Mouse (Mus musculus) lung, postnatal 0 days (tissue): Measurements from ENCODE around the gene Ttc26. TPM values are rescaled to one million over a fixed set of nuclear protein-coding genes. Genes with fewer than 3 reads are reported as not detected.

Experiments
- ATAC-seq: fragments of 200-750 bp; cut with Nextera tagmentation; 2 replicates; pipeline ENCODE4 v1.8.0; 2017; ENCODE audit warnings: moderate library complexity
- DNase-seq: peaks from one replicate; pipeline ENCODE4 v3.0.0-alpha.2; 2016; ENCODE audit warnings: low spot score
- H3K27ac ChIP-seq: fragments of 300-500 bp; sonication (generic); 2 replicates; pipeline ENCODE4 v1.5.1; 2014; ENCODE audit warnings: antibody characterized with exemption, mild to moderate bottlenecking, low read length, mixed read lengths
- H3K27me3 ChIP-seq: fragments of 300-500 bp; sonication (generic); replicated peaks from 2 replicates; pipeline ENCODE4 v1.6.1; 2014; ENCODE audit warnings: low read length, mixed read lengths; ENCODE audit not compliant: insufficient read depth
- H3K36me3 ChIP-seq: fragments of 300-500 bp; sonication (generic); 2 replicates; pipeline ENCODE4 v1.6.1; 2014; ENCODE audit warnings: low read length, mixed read lengths; ENCODE audit not compliant: insufficient read depth
- H3K4me1 ChIP-seq: fragments of 300-500 bp; sonication (generic); 2 replicates; pipeline ENCODE4 v1.6.1; 2014; ENCODE audit warnings: antibody characterized with exemption, low read depth, low read length, mixed read lengths; ENCODE audit not compliant: insufficient read depth
- H3K4me2 ChIP-seq: fragments of 300-500 bp; sonication (generic); replicated peaks from 2 replicates; pipeline ENCODE4 v1.6.1; 2014; ENCODE audit warnings: low read depth, mild to moderate bottlenecking, low read length, moderate library complexity, mixed read lengths
- H3K4me3 ChIP-seq: fragments of 300-500 bp; sonication (generic); 2 replicates; pipeline ENCODE4 v1.5.1; 2014; ENCODE audit warnings: low read depth, low read length
- H3K9ac ChIP-seq: fragments of 300-500 bp; sonication (generic); replicated peaks from 2 replicates; pipeline ENCODE4 v1.6.1; 2014; ENCODE audit warnings: low read depth, mild to moderate bottlenecking
- H3K9me3 ChIP-seq: fragments of 300-500 bp; sonication (generic); 2 replicates; pipeline ENCODE4 v1.6.1; 2016; ENCODE audit warnings: low read length, mixed read lengths
- CTCF ChIP-seq: IDR thresholded peaks from 2 replicates; pipeline ENCODE4 v1.5.1; 2016; ENCODE audit warnings: antibody characterized with exemption, mild to moderate bottlenecking
- EP300 ChIP-seq: IDR thresholded peaks from 2 replicates; pipeline ENCODE4 v1.6.1; 2016; ENCODE audit warnings: antibody characterized with exemption, mild to moderate bottlenecking, control low read depth
- WGBS: fragments of 180-500 bp; shearing (Covaris S2); extraction: QIAGEN DNeasy Blood & Tissue Kit; methylation state at CpG from one replicate; pipeline ENCODE4 v1.1.7; 2014; 5-methylcytosine and 5-hydroxymethylcytosine counted together
- polyA plus RNA-seq: library from polyadenylated mRNA; unstranded; fragments of >200 nt; fragmentation: Nextera tagmentation; extraction: Ambion mirVana; gene quantifications from 2 replicates; pipeline ENCODE4 v1.2.1, GENCODE M21; 2015

The Ttc26 gene
- 2.3 and 2.9 TPM in 2 replicates for polyA plus RNA-seq

GRCm38 (mm10) chr6:38381129-38381771, at the start of gene Ttc26:
TSS of gene Ttc26 (plus strand) at chr6:38381469.
- Histone ChIP-seq H3K4me1 (no peaks in the 10 kb centered on the region), H3K27me3 (no peaks in the 10 kb centered on the region), H3K9me3 (no peaks in the 10 kb centered on the region), H3K9ac (peak within 1 kb of the TSS; percentile 39), H3K27ac (peak within 1 kb of the TSS; percentile 39; the same call in 1 of the 2 replicates), H3K36me3 (no peaks in the 10 kb centered on the region), H3K4me3 (peak within 1 kb of the TSS; percentile 44), H3K4me2 (peak within 1 kb of the TSS; percentile 62)
- ATAC-seq (peak; percentile 96), DNase-seq (peak; percentile 90)
- TF ChIP-seq CTCF: no peak
- TF ChIP-seq EP300: peak; percentile 60
- under 1% methylated on average over 26 of the region's 26 CpGs for WGBS

- H3K9ac ChIP-seq: no peak overlapping the region
- H3K4me2 ChIP-seq: no peak overlapping the region
- no peaks in the 10 kb centered on the region for H3K27me3 ChIP-seq
- DNase-seq: no peak
- no peak overlapping the region for H3K4me3 ChIP-seq
- 72% methylated on average over 6 of the region's 6 CpGs for WGBS
- TF ChIP-seq CTCF: no peak
- H3K9me3 ChIP-seq: no peaks in the 10 kb centered on the region
- no peaks in the 10 kb centered on the region for H3K4me1 ChIP-seq
- no peak overlapping the region for H3K27ac ChIP-seq
- H3K36me3 ChIP-seq: peaks cover 53% of the 10 kb centered on the region
- no peak for ATAC-seq
Observed at GRCm38 (mm10) chr6:38335264-38335663, 46.0 kb upstream of the Ttc26 start.

- 84% methylated on average over 4 of the region's 4 CpGs for WGBS
- no peak for ATAC-seq
- Histone ChIP-seq H3K27ac (no peak overlapping the region), H3K9me3 (no peaks in the 10 kb centered on the region), H3K27me3 (no peaks in the 10 kb centered on the region), H3K36me3 (peaks cover 41% of the 10 kb centered on the region; the same call in 1 of the 2 replicates), H3K4me1 (no peaks in the 10 kb centered on the region), H3K9ac (no peak overlapping the region), H3K4me3 (no peak overlapping the region), H3K4me2 (no peak overlapping the region)
- TF ChIP-seq EP300: no peak
- peak; percentile 35 for TF ChIP-seq CTCF
- DNase-seq: no peak
Observed at GRCm38 (mm10) chr6:38337166-38337705, 44.0 kb upstream of the Ttc26 start.

GRCm38 (mm10) chr6:38337951-38338350, 43.3 kb upstream of the Ttc26 start:
- H3K36me3 ChIP-seq: peaks cover 34% of the 10 kb centered on the region; the same call in 1 of the 2 replicates
- no peak overlapping the region for H3K4me3 ChIP-seq
- H3K4me2 ChIP-seq: no peak overlapping the region
- H3K9ac ChIP-seq: no peak overlapping the region
- no peak for TF ChIP-seq CTCF
- TF ChIP-seq EP300: no peak
- peak; percentile 40 for DNase-seq
- WGBS: 68% methylated on average over 6 of the region's 6 CpGs
- ATAC-seq: peak; percentile 69
- H3K27ac ChIP-seq: no peak overlapping the region
- no peaks in the 10 kb centered on the region for H3K27me3 ChIP-seq
- no peaks in the 10 kb centered on the region for H3K4me1 ChIP-seq
- H3K9me3 ChIP-seq: no peaks in the 10 kb centered on the region

GRCm38 (mm10) chr6:38339078-38339477, 42.2 kb upstream of the Ttc26 start:
- H3K4me1 ChIP-seq: no peaks in the 10 kb centered on the region
- no peak overlapping the region for H3K27ac ChIP-seq
- no peaks in the 10 kb centered on the region for H3K9me3 ChIP-seq
- H3K36me3 ChIP-seq: peaks cover 28% of the 10 kb centered on the region; the same call in 1 of the 2 replicates
- H3K9ac ChIP-seq: no peak overlapping the region
- no peak for ATAC-seq
- DNase-seq: no peak
- H3K4me2 ChIP-seq: no peak overlapping the region
- no peak overlapping the region for H3K4me3 ChIP-seq
- TF ChIP-seq CTCF (no peak), EP300 (no peak)
- WGBS: 57% methylated on average over 2 of the region's 2 CpGs
- H3K27me3 ChIP-seq: no peaks in the 10 kb centered on the region

- no peak overlapping the region for H3K9ac ChIP-seq
- WGBS: 25% methylated on average over 11 of the region's 11 CpGs
- H3K9me3 ChIP-seq: no peaks in the 10 kb centered on the region
Observed at GRCm38 (mm10) chr6:38341751-38342665, 39.3 kb upstream of the Ttc26 start.

More at GRCm38 (mm10) chr6:38341751-38342665, 39.3 kb upstream of the Ttc26 start:
- peak; percentile 18; the same call in 1 of the 2 replicates for ATAC-seq
- Histone ChIP-seq H3K4me1 (no peaks in the 10 kb centered on the region), H3K36me3 (peaks cover 16% of the 10 kb centered on the region; the same call in 1 of the 2 replicates), H3K27ac (no peak overlapping the region), H3K27me3 (no peaks in the 10 kb centered on the region), H3K4me2 (no peak overlapping the region), H3K4me3 (no peak overlapping the region)
- no peak for DNase-seq
- TF ChIP-seq EP300 (no peak), CTCF (no peak)
